Mouse (Mus musculus) heart, adult 2 months (tissue): Measurements from ENCODE around the gene Susd4.

Experiments used
- CTCF ChIP-seq: fragments of 200-600 bp; IDR thresholded peaks from 2 replicates; pipeline ENCODE4 v1.8.1; 2022; ENCODE audit warnings: antibody characterized with exemption, mild to moderate bottlenecking, moderate library complexity
- POLR2A ChIP-seq: fragments of 200-500 bp; IDR thresholded peaks from 2 replicates; pipeline ENCODE4 v1.6.1; 2011; ENCODE audit warnings: mild to moderate bottlenecking, low read depth, low read length, control low read depth; ENCODE audit not compliant: insufficient read depth

GRCm38 (mm10) chr1:182818931-182819330, 55.3 kb downstream of the Susd4 start:
- TF ChIP-seq POLR2A (no peak), CTCF (no peak)
